Mouse (Mus musculus): Measurements from ENCODE around the gene Snx32. TPM values are rescaled to one million over a fixed set of nuclear protein-coding genes. Genes with fewer than 3 reads are reported as not detected.

Snx32 gene
- polyA plus RNA-seq, 1 experiment, result 10.8 TPM

- no peak for DNase-seq (ENCODE audit: low read depth in 1 of 2, low spot score in 2 of 2)
- Histone ChIP-seq H3K4me3 (ENCODE audit: extremely low read depth, insufficient read depth, insufficient read length) (0 out of 2 replicates have a peak overlapping the region, but pooled peaks have one; percentile 19), H3K27ac (ENCODE audit: insufficient read depth, low read length) (peak overlapping the region; percentile 46), H3K36me3 (ENCODE audit: control insufficient read depth, insufficient read depth, low read length) (peaks cover 16% of the 10 kb centered on the region), H3K4me1 (ENCODE audit: control insufficient read depth, insufficient read depth, insufficient read length) (peaks cover 3% of the 10 kb centered on the region; the same call in 1 of the 2 replicates), H3K27me3 (ENCODE audit: control insufficient read depth, insufficient read depth, low read length) (no peaks in the 10 kb centered on the region)
- TF ChIP-seq CTCF (IDR thresholded peaks at IDR 0.05; ENCODE audit: extremely low read depth, insufficient read depth, insufficient read length, insufficient replicate concordance) (no peak), POLR2A (IDR thresholded peaks at IDR 0.05; ENCODE audit: low read depth, low read length) (no peak)
- 58% methylated on average over 6 of the region's 6 CpGs for WGBS
These were observed 43.3 kb downstream of the Snx32 start for GRCm38 (mm10) chr19:5466916-5467500.

DNA sequence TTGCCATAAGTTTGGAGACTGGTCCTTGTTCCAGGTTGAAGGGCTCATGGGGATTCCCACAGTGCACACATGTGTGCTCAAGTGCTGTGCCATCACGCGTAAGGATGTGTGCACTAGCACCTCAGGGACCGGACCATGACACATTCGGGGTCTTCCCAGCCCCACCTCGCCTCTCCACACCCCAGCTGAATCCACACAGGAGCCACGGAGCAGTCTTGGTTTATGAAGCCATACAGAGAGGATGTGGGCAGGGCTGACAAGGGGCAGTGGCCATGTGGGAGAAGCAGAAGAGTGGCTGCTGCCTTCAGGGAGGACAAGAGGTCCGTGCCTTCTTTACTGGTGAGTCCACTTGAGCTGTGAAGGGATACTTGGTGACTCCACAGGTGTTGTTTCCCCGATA, 45.3 kb downstream of the Snx32 start:
- DNase-seq (ENCODE audit: low read depth in 1 of 2, low spot score in 2 of 2), result no peak
- H3K27me3 ChIP-seq (ENCODE audit: control insufficient read depth, insufficient read depth, low read length), result no peaks in the 10 kb centered on the region
- TF ChIP-seq CTCF (IDR thresholded peaks at IDR 0.05; ENCODE audit: extremely low read depth, insufficient read depth, insufficient read length, insufficient replicate concordance) (no peak), POLR2A (IDR thresholded peaks at IDR 0.05; ENCODE audit: low read depth, low read length) (no peak)
- H3K4me1 ChIP-seq (ENCODE audit: control insufficient read depth, insufficient read depth, insufficient read length), result peaks cover 3% of the 10 kb centered on the region; the same call in 1 of the 2 replicates
- peaks cover 16% of the 10 kb centered on the region for H3K36me3 ChIP-seq (ENCODE audit: control insufficient read depth, insufficient read depth, low read length)
- no peak overlapping the region for H3K4me3 ChIP-seq (ENCODE audit: extremely low read depth, insufficient read depth, insufficient read length)
- WGBS, result 91% methylated on average over 8 of the region's 8 CpGs
- no peak overlapping the region for H3K27ac ChIP-seq (ENCODE audit: insufficient read depth, low read length)

DNA sequence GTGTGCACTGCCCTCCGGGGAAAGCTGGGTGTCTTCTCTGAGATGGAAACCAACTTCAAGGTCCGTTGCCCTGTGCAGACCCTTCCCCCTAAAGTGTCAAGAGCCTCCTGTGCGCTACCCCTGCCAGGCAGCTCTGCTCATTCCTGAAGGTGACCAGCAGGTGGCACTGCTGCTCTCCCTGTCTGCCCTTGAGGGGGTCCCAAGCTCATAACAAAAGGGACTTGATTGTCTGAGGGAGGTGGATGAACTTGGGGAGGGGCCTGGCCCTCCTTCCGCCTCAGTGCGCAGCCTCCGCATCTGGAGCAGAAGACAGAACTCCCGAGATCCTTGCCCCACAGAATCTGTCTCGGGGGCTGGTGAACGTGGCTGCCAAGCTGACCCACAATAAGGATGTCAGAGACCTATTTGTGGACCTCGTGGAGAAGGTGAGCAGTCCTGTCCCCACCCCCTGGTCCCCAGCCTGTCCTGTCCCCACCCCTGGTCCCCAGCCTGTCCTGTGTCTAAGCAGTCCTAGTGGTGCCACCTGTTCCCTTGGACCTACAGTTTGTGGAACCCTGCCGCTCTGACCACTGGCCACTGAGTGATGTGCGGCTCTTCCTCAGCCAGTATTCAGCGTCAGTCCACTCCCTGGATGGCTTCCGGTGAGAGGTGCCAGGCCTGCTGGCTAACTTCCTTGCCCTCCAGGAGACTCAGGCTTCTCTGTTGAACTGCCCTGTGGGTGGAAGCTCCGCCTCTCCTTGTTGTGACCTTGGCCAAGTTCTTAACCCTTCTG, 46.4 kb downstream of the Snx32 start:
- no peak overlapping the region for H3K27ac ChIP-seq (ENCODE audit: insufficient read depth, low read length)
- 67% methylated on average over 15 of the region's 15 CpGs for WGBS
- peak in 1 of 2 experiments; percentile 41 for DNase-seq (ENCODE audit: low read depth in 1 of 2, low spot score in 2 of 2)
- no peak overlapping the region for H3K4me3 ChIP-seq (ENCODE audit: extremely low read depth, insufficient read depth, insufficient read length)
- H3K27me3 ChIP-seq (ENCODE audit: control insufficient read depth, insufficient read depth, low read length), result no peaks in the 10 kb centered on the region
- peak; percentile 90; the same call in 1 of the 2 replicates for TF ChIP-seq CTCF (IDR thresholded peaks at IDR 0.05; ENCODE audit: extremely low read depth, insufficient read depth, insufficient read length, insufficient replicate concordance)
- TF ChIP-seq POLR2A (IDR thresholded peaks at IDR 0.05; ENCODE audit: low read depth, low read length), result no peak
- H3K4me1 ChIP-seq (ENCODE audit: control insufficient read depth, insufficient read depth, insufficient read length), result peaks cover 3% of the 10 kb centered on the region; the same call in 1 of the 2 replicates
- H3K36me3 ChIP-seq (ENCODE audit: control insufficient read depth, insufficient read depth, low read length), result peaks cover 16% of the 10 kb centered on the region

GRCm38 (mm10) chr19:5463212-5463611, 47.1 kb downstream of the Snx32 start:
- no peak overlapping the region for H3K4me3 ChIP-seq (ENCODE audit: extremely low read depth, insufficient read depth, insufficient read length)
- H3K36me3 ChIP-seq (ENCODE audit: control insufficient read depth, insufficient read depth, low read length), result peaks cover 16% of the 10 kb centered on the region
- TF ChIP-seq CTCF (IDR thresholded peaks at IDR 0.05; ENCODE audit: extremely low read depth, insufficient read depth, insufficient read length, insufficient replicate concordance), result no peak
- TF ChIP-seq POLR2A (IDR thresholded peaks at IDR 0.05; ENCODE audit: low read depth, low read length), result no peak
- no peaks in the 10 kb centered on the region for H3K27me3 ChIP-seq (ENCODE audit: control insufficient read depth, insufficient read depth, low read length)
- no peak overlapping the region for H3K27ac ChIP-seq (ENCODE audit: insufficient read depth, low read length)
- H3K4me1 ChIP-seq (ENCODE audit: control insufficient read depth, insufficient read depth, insufficient read length), result peaks cover under 1% of the 10 kb centered on the region; the same call in 1 of the 2 replicates
- 92% methylated on average over 9 of the region's 9 CpGs for WGBS
- DNase-seq (ENCODE audit: low read depth in 1 of 2, low spot score in 2 of 2), result no peak

- WGBS, result 81% methylated on average over 6 of the region's 6 CpGs
- no peak overlapping the region for H3K27ac ChIP-seq (ENCODE audit: insufficient read depth, low read length)
- H3K4me3 ChIP-seq (ENCODE audit: extremely low read depth, insufficient read depth, insufficient read length), result no peak overlapping the region
- DNase-seq (ENCODE audit: low read depth in 1 of 2, low spot score in 2 of 2), result no peak
- peaks cover 10% of the 10 kb centered on the region for H3K4me1 ChIP-seq (ENCODE audit: control insufficient read depth, insufficient read depth, insufficient read length)
- TF ChIP-seq POLR2A (IDR thresholded peaks at IDR 0.05; ENCODE audit: low read depth, low read length) (no peak), CTCF (IDR thresholded peaks at IDR 0.05; ENCODE audit: extremely low read depth, insufficient read depth, insufficient read length, insufficient replicate concordance) (no peak)
- H3K27me3 ChIP-seq (ENCODE audit: control insufficient read depth, insufficient read depth, low read length), result no peaks in the 10 kb centered on the region
- H3K36me3 ChIP-seq (ENCODE audit: control insufficient read depth, insufficient read depth, low read length), result peaks cover 14% of the 10 kb centered on the region
These were observed 48.9 kb downstream of the Snx32 start for GRCm38 (mm10) chr19:5461411-5461810.

DNA sequence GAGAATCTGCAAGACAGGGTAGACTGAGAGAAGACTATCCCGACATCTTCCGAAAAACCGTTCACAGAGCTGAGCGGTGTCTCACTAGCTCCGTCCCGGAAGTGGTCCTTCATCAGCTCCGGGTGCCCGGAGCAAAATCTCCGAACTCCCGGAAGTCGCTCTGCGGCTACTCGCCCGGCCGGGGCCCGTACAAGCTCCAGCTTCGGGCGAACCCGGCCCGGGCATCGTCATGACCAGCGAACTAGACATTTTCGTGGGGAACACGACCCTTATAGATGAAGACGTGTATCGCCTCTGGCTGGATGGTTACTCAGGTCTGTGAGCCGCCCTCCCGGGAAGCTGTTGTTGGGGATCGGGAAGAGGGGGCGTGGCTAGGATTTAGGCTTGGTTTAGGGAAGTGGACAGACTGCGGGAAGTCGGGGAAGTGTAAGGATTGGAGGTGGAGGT, 49.9 kb downstream of the Snx32 start, which contains the start of gene Fibp:
Fibp (plus strand) TSS at position 151 of the 447 bp plus-strand sequence.
- Histone ChIP-seq H3K27me3 (ENCODE audit: control insufficient read depth, insufficient read depth, low read length) (no peaks in the 10 kb centered on the region), H3K27ac (ENCODE audit: insufficient read depth, low read length) (peak within 1 kb of the TSS; percentile 53), H3K4me3 (ENCODE audit: extremely low read depth, insufficient read depth, insufficient read length) (peak within 1 kb of the TSS; percentile 76), H3K36me3 (ENCODE audit: control insufficient read depth, insufficient read depth, low read length) (peaks cover 12% of the 10 kb centered on the region), H3K4me1 (ENCODE audit: control insufficient read depth, insufficient read depth, insufficient read length) (peaks cover 14% of the 10 kb centered on the region)
- DNase-seq (ENCODE audit: low read depth in 1 of 2, low spot score in 2 of 2), result peak; percentile 75 to 84
- TF ChIP-seq CTCF (IDR thresholded peaks at IDR 0.05; ENCODE audit: extremely low read depth, insufficient read depth, insufficient read length, insufficient replicate concordance) (no peak), POLR2A (IDR thresholded peaks at IDR 0.05; ENCODE audit: low read depth, low read length) (peak; percentile 36; the same call in 1 of the 2 replicates)
- under 1% methylated on average over 32 of the region's 32 CpGs for WGBS

Measured in spleen, adult 2 months (tissue).